Mouse (Mus musculus) ES-E14 (cell line): Measurements from ENCODE around the gene Gm20458. TPM values are rescaled to one million over a fixed set of nuclear protein-coding genes. Genes with fewer than 3 reads are reported as not detected.

Experiments
- DNase-seq: peaks from one replicate; pipeline ENCODE4 v3.0.0-alpha.2; 2013; ENCODE audit warnings: low read depth, low spot score
- H3K27ac ChIP-seq: 2 replicates; pipeline ENCODE4 v1.5.1; 2012; ENCODE audit warnings: low read depth, mild to moderate bottlenecking, low read length, moderate library complexity, mixed read lengths; ENCODE audit not compliant: poor library complexity, insufficient read depth, severe bottlenecking
- H3K36me3 ChIP-seq: 2 replicates; pipeline ENCODE4 v1.6.1; 2012; ENCODE audit warnings: mild to moderate bottlenecking, low read length, moderate library complexity, mixed read lengths; ENCODE audit not compliant: control insufficient read depth, poor library complexity, insufficient read depth, severe bottlenecking
- H3K4me1 ChIP-seq, 2 experiments: fragments of 150-350 bp in 1 of 2; sonication (generic) in 1 of 2; 2 replicates each; pipeline ENCODE4 v1.6.1; 2012; ENCODE audit warnings: low read length in 2 of 2, mild to moderate bottlenecking in 1 of 2, mixed read lengths in 1 of 2; ENCODE audit not compliant: control insufficient read depth in 2 of 2, insufficient read depth in 2 of 2, poor library complexity in 1 of 2
- H3K4me3 ChIP-seq, 2 experiments: fragments of 150-350 bp in 1 of 2; sonication (generic) in 1 of 2; 2 replicates each; pipeline ENCODE4 v1.5.1; 2012; ENCODE audit warnings: low read length in 2 of 2, low read depth in 1 of 2, mild to moderate bottlenecking in 1 of 2, mixed read lengths in 1 of 2; ENCODE audit not compliant: insufficient read depth in 1 of 2, poor library complexity in 1 of 2, severe bottlenecking in 1 of 2
- H3K9ac ChIP-seq: 2 replicates; pipeline ENCODE4 v1.6.1; 2012; ENCODE audit warnings: low read depth, mild to moderate bottlenecking, low read length, mixed read lengths; ENCODE audit not compliant: poor library complexity, insufficient read depth, severe bottlenecking
- H3K9me3 ChIP-seq: fragments of 150-350 bp; sonication (generic); 2 replicates; pipeline ENCODE4 v1.6.1; 2012; ENCODE audit warnings: low read depth, mild to moderate bottlenecking, low read length; ENCODE audit not compliant: control insufficient read depth, insufficient read depth
- CHD2 ChIP-seq: IDR thresholded peaks from 2 replicates; pipeline ENCODE4 v1.6.1; 2014; ENCODE audit warnings: mild to moderate bottlenecking, low read depth, low read length, inconsistent platforms
- HCFC1 ChIP-seq: IDR thresholded peaks from 2 replicates; pipeline ENCODE4 v1.6.1; 2012; ENCODE audit warnings: low read length, inconsistent platforms, borderline replicate concordance; ENCODE audit not compliant: insufficient read depth
- MAFK ChIP-seq: IDR thresholded peaks from 2 replicates; pipeline ENCODE4 v1.6.1; 2014; ENCODE audit warnings: mild to moderate bottlenecking, low read depth, low read length, inconsistent platforms; ENCODE audit not compliant: insufficient read depth
- ZC3H11A ChIP-seq: IDR thresholded peaks from 2 replicates; pipeline ENCODE4 v1.6.1; 2012; ENCODE audit warnings: low read depth, mild to moderate bottlenecking, inconsistent platforms, low read length, borderline replicate concordance
- ZNF384 ChIP-seq: IDR thresholded peaks from 2 replicates; pipeline ENCODE4 v1.6.1; 2012; ENCODE audit warnings: low read depth, low read length, inconsistent platforms
- in situ Hi-C, 2 experiments: fragments of 600-800 bp; cut with MboI; formaldehyde crosslinking; loops; one replicate each; pipeline ENCODE4 v1.15.1; 2025; ENCODE audit warnings: low sequenced_read_pairs in 2 of 2, inconsistent platforms in 1 of 2; ENCODE audit not compliant: unreplicated experiment in 2 of 2
- total RNA-seq: library from RNA; depleted of rRNA; stranded (reverse); fragments of 300-350 nt; gene quantifications from 2 replicates; pipeline ENCODE4 v1.2.3, GENCODE M21; 2012

The Gm20458 gene
- total RNA-seq, 1 experiment = not detected

DNA sequence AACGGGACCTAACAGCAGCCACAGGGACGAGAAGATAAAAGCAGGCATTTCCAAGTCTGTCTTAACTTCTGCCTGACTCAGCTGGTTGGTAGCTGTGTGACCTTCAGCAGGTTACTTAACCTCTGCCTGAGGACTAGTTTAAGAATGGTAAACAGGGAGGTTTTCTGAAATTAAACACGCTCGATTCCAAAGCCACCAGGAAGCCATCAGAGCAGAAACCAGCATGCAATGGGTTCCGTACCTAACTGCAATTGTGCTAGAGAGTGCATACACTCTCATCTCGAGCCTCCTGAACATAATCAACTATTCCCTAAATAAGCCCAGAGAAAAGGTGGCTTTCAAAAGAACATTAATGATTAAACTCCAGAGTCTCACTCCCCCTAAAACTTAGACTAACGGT lies 19.0 kb upstream of the Gm20458 start:
- in situ Hi-C loops = no loop called here
- no peaks in the 10 kb centered on the region for H3K9me3 ChIP-seq
- peaks cover 5 to 42% of the 10 kb centered on the region in 2 experiments for H3K4me1 ChIP-seq
- peak overlapping the region; percentile 26 for H3K9ac ChIP-seq
- H3K36me3 ChIP-seq = peaks cover 3% of the 10 kb centered on the region; the same call in 1 of the 2 replicates
- no peak for DNase-seq
- no peak overlapping the region for H3K27ac ChIP-seq
- TF ChIP-seq HCFC1 = no peak
- no peak for TF ChIP-seq ZC3H11A
- TF ChIP-seq ZNF384 = no peak
- no peak for TF ChIP-seq CHD2
- no peak for TF ChIP-seq MAFK
- peak overlapping the region; percentile 78 to 92 for H3K4me3 ChIP-seq

DNA sequence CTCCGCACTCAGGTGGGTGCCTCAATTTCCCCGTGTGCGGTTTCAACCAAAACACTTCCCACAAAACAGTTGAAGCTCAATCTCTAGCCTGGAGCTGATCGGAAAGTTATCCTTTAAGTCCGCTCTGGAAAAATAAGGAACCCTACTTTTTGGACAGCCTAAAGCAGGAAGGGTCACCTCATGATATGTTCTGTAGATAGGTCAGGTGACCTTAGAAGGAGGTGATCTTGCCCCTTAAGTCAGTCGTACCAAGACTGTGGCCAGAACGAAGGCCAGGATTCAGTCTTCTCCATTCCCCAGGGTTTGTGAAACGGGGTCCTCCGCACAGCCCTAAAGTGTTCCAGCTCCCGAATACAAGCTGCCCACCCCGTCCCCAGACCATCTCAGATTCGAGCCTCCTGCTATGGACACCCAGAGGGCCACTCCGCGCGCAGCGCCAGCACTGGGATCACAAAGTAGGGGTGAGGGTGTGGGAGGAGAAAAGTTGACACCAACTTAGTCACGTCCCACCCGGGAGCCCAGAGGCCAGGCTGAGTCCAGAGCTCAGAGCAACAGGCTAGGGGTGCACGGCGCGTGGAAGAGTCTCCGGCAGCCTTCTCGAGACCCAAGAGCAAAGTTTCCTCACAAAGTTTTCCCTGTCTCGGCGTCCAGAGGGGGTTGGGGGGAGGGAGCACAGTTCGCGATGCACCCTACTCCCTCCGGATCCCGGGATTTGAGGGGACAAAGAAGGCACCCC lies 18.3 kb upstream of the Gm20458 start:
- TF ChIP-seq ZC3H11A = no peak
- no peak for TF ChIP-seq CHD2
- TF ChIP-seq MAFK = no peak
- TF ChIP-seq ZNF384 = no peak
- TF ChIP-seq HCFC1 = no peak
- peak overlapping the region; percentile 67 for H3K9ac ChIP-seq
- DNase-seq = no peak
- peaks cover 5 to 36% of the 10 kb centered on the region in 2 experiments for H3K4me1 ChIP-seq
- peaks cover 3% of the 10 kb centered on the region; the same call in 1 of the 2 replicates for H3K36me3 ChIP-seq
- peak overlapping the region; percentile 78 to 92 for H3K4me3 ChIP-seq
- no peaks in the 10 kb centered on the region for H3K9me3 ChIP-seq
- 0 out of 2 replicates have a peak overlapping the region, but pooled peaks have one; percentile 24 for H3K27ac ChIP-seq
- in situ Hi-C loops = no loop called here

DNA sequence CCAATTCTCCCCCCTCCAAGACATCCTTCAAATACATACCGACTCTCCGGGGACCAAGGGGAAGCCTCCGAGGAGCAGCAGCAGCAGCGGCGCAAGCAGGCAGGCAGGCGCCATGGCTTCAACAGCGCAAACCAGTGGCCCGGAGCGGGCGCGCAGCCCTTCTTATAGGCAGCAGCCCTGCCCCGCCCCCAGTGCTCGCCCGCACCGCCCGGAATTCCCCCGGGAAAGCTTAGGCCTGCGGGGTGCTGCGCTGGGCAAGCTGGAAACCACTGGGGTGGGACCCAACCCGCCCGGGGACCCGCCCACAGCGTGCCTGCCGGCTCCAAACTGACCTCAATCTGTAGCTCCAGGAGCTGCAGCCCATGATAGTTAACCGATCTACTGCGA lies 17.7 kb upstream of the Gm20458 start:
- Histone ChIP-seq H3K9ac (peak overlapping the region; percentile 67), H3K4me3 (peak overlapping the region; percentile 78 to 92), H3K36me3 (peaks cover 3% of the 10 kb centered on the region; the same call in 1 of the 2 replicates), H3K27ac (peak overlapping the region; percentile 24; the same call in 1 of the 2 replicates), H3K9me3 (no peaks in the 10 kb centered on the region), H3K4me1 (peaks cover 5 to 32% of the 10 kb centered on the region in 2 experiments)
- DNase-seq = peak; percentile 74
- in situ Hi-C loops = no loop called here
- TF ChIP-seq HCFC1 (peak; percentile 54; the same call in 1 of the 2 replicates), ZC3H11A (no peak)

DNA sequence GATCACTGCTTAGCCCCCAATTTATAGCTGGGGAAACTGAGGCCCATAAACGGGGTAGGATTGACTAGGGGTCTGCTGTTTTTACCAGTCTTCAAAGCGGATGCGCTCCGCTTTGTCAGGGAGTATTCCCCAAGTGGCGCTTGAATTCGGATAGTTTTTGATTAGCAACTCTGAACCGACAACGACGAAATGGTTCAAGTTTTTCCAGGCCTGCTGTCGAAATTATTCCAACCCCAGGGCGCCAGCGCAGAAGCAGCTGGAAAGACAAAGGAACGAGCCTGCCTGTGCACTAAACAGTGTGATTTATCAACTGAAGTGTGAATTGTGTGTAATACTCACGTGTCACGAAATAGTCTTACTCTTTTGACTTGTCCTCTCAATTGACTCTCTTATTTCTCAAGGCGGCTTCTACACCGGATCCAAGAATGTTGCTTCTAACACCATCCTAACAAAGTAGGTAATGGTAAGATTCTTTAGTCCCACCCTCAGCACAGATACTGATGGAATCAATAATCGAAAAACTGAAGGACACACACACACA lies 17.2 kb upstream of the Gm20458 start, which contains the start of gene Sdc4:
Gene Sdc4 (minus strand): TSS at position 428 of the 541 bp plus-strand sequence.
- H3K4me1 ChIP-seq = peaks cover 5 to 30% of the 10 kb centered on the region in 2 experiments
- in situ Hi-C loops = no loop called here
- H3K9ac ChIP-seq = peak within 1 kb of the TSS; percentile 67
- peaks cover 3% of the 10 kb centered on the region; the same call in 1 of the 2 replicates for H3K36me3 ChIP-seq
- TF ChIP-seq ZC3H11A (no peak), MAFK (no peak), CHD2 (no peak), HCFC1 (no peak), ZNF384 (no peak)
- no peaks in the 10 kb centered on the region for H3K9me3 ChIP-seq
- no peak for DNase-seq
- peak within 1 kb of the TSS; percentile 24; the same call in 1 of the 2 replicates for H3K27ac ChIP-seq
- H3K4me3 ChIP-seq = peak within 1 kb of the TSS; percentile 78 to 92
